Mouse (Mus musculus) kidney, adult 2 months (tissue): ENCODE data around the gene Vtcn1.

ENCODE experiments used
- CTCF ChIP-seq: fragments of 200-500 bp; conservative IDR thresholded peaks from 2 replicates; pipeline ENCODE4 v1.5.1; 2011; ENCODE audit warnings: low read depth, mild to moderate bottlenecking, control low read depth, low read length, moderate library complexity, mixed read lengths; ENCODE audit not compliant: insufficient read depth, insufficient read length
- POLR2A ChIP-seq: fragments of 200-500 bp; IDR thresholded peaks from one replicate; pipeline ENCODE4 v1.6.1; 2011; ENCODE audit warnings: low read depth, low read length, control low read depth

DNA sequence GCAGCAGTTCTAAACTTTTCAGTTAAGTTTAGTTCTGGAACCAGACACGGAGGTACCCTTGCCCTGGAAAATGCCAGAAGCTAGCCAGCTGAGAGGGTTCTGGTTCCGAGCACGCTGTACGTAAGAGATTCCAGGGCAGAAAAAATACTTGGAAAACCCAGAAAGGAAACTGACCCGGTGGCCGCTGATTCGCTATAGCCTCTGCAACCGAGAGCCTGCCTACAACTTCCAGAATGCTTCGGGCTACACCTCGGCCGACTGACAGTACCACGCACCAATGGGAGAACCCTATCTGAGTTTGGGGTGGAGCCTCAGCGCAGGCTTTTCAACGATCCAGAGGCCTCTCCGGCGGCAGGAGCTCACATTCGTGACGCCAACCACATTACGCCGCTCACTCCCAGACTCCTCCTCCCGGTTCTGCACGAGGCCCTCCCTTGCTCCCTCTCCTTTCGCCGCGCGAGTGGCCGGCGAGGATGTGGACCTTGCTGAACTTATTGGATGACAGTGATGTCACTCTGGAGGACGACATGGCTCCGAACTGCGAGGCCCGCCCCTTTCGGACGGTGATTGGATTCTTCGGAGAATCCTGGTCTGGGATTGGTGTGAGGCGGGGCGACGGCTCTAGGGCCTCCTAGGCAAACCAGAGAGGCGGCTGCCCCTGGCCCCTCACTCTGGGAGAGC is 96.7 kb downstream of the Vtcn1 start, which contains the start of gene Trim45:
- no peak for TF ChIP-seq CTCF
- no peak for TF ChIP-seq POLR2A
